Mouse (Mus musculus) midbrain, postnatal 0 days (tissue): ENCODE data around the gene Sncb. TPM values are rescaled to one million over a fixed set of nuclear protein-coding genes. Genes with fewer than 3 reads are reported as not detected.

Source experiments
- ATAC-seq: fragments of 200-750 bp; cut with Nextera tagmentation; 2 replicates; pipeline ENCODE4 v1.8.0; 2017; ENCODE audit warnings: moderate number of reproducible peaks, mild to moderate bottlenecking, moderate TSS enrichment, moderate library complexity; ENCODE audit not compliant: low FRiP score
- DNase-seq: peaks from one replicate; pipeline ENCODE4 v3.0.0-alpha.2; 2015; ENCODE audit warnings: low spot score
- H3K27ac ChIP-seq: fragments of 300-500 bp; sonication (generic); 2 replicates; pipeline ENCODE4 v1.5.1; 2014; ENCODE audit warnings: low read depth, mild to moderate bottlenecking, low read length, mixed read lengths
- H3K27me3 ChIP-seq: fragments of 300-500 bp; sonication (generic); 2 replicates; pipeline ENCODE4 v1.6.1; 2014; ENCODE audit warnings: low read length, control low read depth, mixed read lengths; ENCODE audit not compliant: insufficient read depth
- H3K36me3 ChIP-seq: fragments of 300-500 bp; sonication (generic); 2 replicates; pipeline ENCODE4 v1.6.1; 2014; ENCODE audit warnings: low read length, control low read depth, mixed read lengths; ENCODE audit not compliant: insufficient read depth
- H3K4me1 ChIP-seq: fragments of 300-500 bp; sonication (generic); 2 replicates; pipeline ENCODE4 v1.6.1; 2014; ENCODE audit warnings: mild to moderate bottlenecking, control low read depth, antibody characterized with exemption, low read length, mixed read lengths; ENCODE audit not compliant: insufficient read depth
- H3K4me2 ChIP-seq: fragments of 300-500 bp; sonication (generic); 2 replicates; pipeline ENCODE4 v1.6.1; 2014; ENCODE audit warnings: low read depth, mild to moderate bottlenecking, low read length, mixed read lengths; ENCODE audit not compliant: poor library complexity, severe bottlenecking
- H3K4me3 ChIP-seq: fragments of 300-500 bp; sonication (generic); 2 replicates; pipeline ENCODE4 v1.5.1; 2014; ENCODE audit warnings: low read depth, mild to moderate bottlenecking, low read length, moderate library complexity
- H3K9ac ChIP-seq: fragments of 300-500 bp; sonication (generic); replicated peaks from 2 replicates; pipeline ENCODE4 v1.6.1; 2014; ENCODE audit warnings: mild to moderate bottlenecking, low read length, moderate library complexity, mixed read lengths; ENCODE audit not compliant: poor library complexity, severe bottlenecking
- H3K9me3 ChIP-seq: fragments of 300-500 bp; sonication (generic); 2 replicates; pipeline ENCODE4 v1.6.1; 2016; ENCODE audit warnings: low read length, control low read depth
- CTCF ChIP-seq: IDR thresholded peaks from 2 replicates; pipeline ENCODE4 v1.5.1; 2016; ENCODE audit warnings: antibody characterized with exemption, mild to moderate bottlenecking
- WGBS: fragments of 180-500 bp; shearing (Covaris S2); extraction: QIAGEN DNeasy Blood & Tissue Kit; methylation state at CpG from one replicate; pipeline ENCODE4 v1.1.7; 2014; 5-methylcytosine and 5-hydroxymethylcytosine counted together
- polyA plus RNA-seq: library from polyadenylated mRNA; unstranded; fragments of >200 nt; fragmentation: Nextera tagmentation; extraction: Ambion mirVana; gene quantifications from 2 replicates; pipeline ENCODE4 v1.2.1, GENCODE M21; 2015
- total RNA-seq: library from RNA; depleted of rRNA; stranded (reverse); fragments of >200 nt; gene quantifications from 2 replicates; pipeline ENCODE4 v1.2.3, GENCODE M21; 2014; rRNA removed

Sncb gene
- 84.6 and 90.6 TPM in 2 replicates for total RNA-seq
- polyA plus RNA-seq, result 213 and 233 TPM in 2 replicates

DNA sequence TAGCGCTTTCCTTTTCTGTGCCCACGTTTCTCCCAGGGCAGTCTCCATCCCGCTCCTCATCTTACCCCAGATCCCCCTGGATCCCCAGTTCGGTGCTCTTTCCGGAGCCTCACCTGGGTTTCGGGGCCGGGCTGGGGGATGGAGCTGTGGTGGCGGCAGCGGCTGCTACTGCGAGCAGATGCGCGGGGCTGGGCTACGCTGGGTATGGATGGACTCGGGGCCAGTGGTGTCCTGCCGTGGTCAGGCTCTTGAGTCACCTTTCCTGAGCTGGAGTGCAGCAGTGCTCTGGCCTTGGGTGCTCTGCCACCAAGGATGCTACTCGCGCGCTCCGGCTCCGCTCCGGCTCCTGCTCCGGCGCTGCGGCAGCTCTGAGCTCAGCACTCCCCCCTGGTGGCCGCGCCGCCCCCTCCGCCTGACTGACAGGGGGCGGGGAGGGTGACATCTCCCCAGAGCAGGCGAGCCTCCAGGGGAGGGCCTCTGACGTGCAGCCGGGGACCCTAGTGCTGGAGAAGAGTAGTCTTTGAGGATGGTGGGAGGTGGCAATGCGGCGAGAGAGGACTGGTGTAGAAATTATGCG, at the start of gene Sncb:
Sncb (minus strand) TSS at position 404 of the 577 bp plus-strand sequence.
- peak; percentile 82 for DNase-seq
- Histone ChIP-seq H3K27ac (peak within 1 kb of the TSS; percentile 82), H3K4me1 (0 out of 2 replicates have a peak, but pooled peaks cover 3% of the 10 kb centered on the region), H3K9ac (peak within 1 kb of the TSS; percentile 83), H3K27me3 (no peaks in the 10 kb centered on the region; the same call in 1 of the 2 replicates), H3K4me3 (peak within 1 kb of the TSS; percentile 69), H3K4me2 (peak within 1 kb of the TSS; percentile 87), H3K9me3 (no peaks in the 10 kb centered on the region), H3K36me3 (peaks cover 7% of the 10 kb centered on the region; the same call in 1 of the 2 replicates)
- ATAC-seq, result peak; percentile 87
- under 1% methylated on average over 33 of the region's 35 CpGs for WGBS
- TF ChIP-seq CTCF, result peak; percentile 92

DNA sequence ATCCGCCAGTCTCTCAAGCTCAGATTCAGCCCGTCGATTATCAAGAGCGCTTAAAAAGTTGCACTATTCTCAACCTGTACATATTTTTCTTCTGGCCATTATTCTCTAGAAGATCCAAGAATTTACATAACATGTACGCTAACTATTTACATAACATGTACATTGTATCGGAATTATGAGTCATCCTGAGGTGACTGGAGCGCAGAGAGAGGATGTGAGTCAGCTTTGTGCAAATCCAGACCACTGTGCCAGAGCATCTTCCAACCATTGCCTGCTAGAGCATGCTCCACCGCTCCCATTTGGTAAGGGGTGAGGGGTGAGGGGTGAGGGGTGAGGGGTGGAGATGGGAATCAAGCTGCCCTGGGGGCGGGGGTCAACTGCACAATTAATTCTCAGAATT, 47.0 kb upstream of the Sncb start:
- TF ChIP-seq CTCF, result no peak
- H3K9ac ChIP-seq, result no peak overlapping the region
- H3K4me3 ChIP-seq, result no peak overlapping the region
- no peaks in the 10 kb centered on the region for H3K9me3 ChIP-seq
- DNase-seq, result no peak
- H3K36me3 ChIP-seq, result no peaks in the 10 kb centered on the region
- no peak overlapping the region for H3K4me2 ChIP-seq
- no peak overlapping the region for H3K27ac ChIP-seq
- no peaks in the 10 kb centered on the region for H3K27me3 ChIP-seq
- ATAC-seq, result no peak
- H3K4me1 ChIP-seq, result no peaks in the 10 kb centered on the region
- 88% methylated on average over 9 of the region's 9 CpGs for WGBS

DNA sequence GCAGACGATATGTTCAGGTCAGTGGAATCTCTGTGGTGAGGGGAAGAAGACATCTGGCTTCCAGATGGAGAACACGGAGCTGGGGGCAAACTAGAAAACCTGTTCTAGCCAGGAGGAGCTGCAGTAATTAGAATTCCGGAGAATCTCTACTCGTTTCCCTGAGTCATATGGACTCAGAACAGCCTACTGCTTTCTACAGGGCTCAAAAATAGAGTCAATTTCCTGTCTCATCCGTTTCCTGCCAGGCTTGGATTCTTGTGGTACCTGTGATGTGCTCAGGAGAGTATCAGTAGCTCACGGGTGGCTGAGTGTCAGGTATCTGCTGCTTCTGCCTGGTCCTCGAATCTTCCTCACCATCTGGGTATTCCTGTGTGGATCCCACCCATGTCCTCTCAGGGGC, 45.1 kb upstream of the Sncb start:
- TF ChIP-seq CTCF, result no peak
- no peak for DNase-seq
- Histone ChIP-seq H3K27ac (no peak overlapping the region), H3K36me3 (no peaks in the 10 kb centered on the region), H3K4me2 (no peak overlapping the region), H3K4me3 (no peak overlapping the region), H3K9ac (no peak overlapping the region), H3K9me3 (no peaks in the 10 kb centered on the region), H3K27me3 (no peaks in the 10 kb centered on the region), H3K4me1 (no peaks in the 10 kb centered on the region)
- no peak for ATAC-seq
- WGBS, result 70% methylated on average over 7 of the region's 7 CpGs

GRCm38 (mm10) chr13:54808067-54808466, 41.7 kb upstream of the Sncb start:
- no peak for DNase-seq
- Histone ChIP-seq H3K9me3 (no peaks in the 10 kb centered on the region), H3K27ac (no peak overlapping the region), H3K4me3 (no peak overlapping the region), H3K36me3 (no peaks in the 10 kb centered on the region), H3K9ac (no peak overlapping the region), H3K4me2 (no peak overlapping the region), H3K27me3 (no peaks in the 10 kb centered on the region), H3K4me1 (no peaks in the 10 kb centered on the region)
- TF ChIP-seq CTCF, result no peak
- ATAC-seq, result no peak
- WGBS, result 70% methylated on average over 12 of the region's 12 CpGs

DNA sequence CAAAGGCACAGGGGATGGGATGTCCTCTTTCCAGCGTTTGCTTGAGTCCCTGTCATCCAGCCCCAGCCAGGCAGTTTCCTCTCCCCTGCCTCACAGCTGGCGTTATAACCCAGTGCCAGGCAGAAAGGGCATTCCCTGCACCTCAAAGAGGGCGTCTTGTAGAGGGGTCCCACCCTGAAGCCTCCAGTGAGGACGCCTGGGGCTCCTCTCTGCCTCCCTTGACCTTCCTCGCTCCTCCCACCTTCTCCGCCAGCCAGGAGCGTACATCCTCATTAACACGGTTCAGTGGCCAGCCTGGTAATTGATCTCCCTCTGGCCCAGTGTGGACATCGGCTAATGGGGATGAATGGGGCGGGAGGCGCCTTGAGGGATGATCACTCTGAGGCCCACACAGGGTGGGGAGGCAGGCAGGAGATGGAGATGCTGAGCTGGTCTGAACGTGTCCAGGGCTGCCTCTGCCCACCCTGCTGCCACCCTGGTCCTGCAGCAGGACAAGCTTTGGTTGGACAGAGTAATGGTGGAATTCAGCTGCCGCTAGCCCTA, 40.1 kb upstream of the Sncb start:
- Histone ChIP-seq H3K27me3 (no peaks in the 10 kb centered on the region), H3K9ac (no peak overlapping the region), H3K36me3 (no peaks in the 10 kb centered on the region), H3K9me3 (no peaks in the 10 kb centered on the region), H3K4me1 (no peaks in the 10 kb centered on the region), H3K27ac (no peak overlapping the region), H3K4me3 (no peak overlapping the region), H3K4me2 (no peak overlapping the region)
- DNase-seq, result no peak
- 31% methylated on average over 13 of the region's 13 CpGs for WGBS
- TF ChIP-seq CTCF, result no peak
- no peak for ATAC-seq

DNA sequence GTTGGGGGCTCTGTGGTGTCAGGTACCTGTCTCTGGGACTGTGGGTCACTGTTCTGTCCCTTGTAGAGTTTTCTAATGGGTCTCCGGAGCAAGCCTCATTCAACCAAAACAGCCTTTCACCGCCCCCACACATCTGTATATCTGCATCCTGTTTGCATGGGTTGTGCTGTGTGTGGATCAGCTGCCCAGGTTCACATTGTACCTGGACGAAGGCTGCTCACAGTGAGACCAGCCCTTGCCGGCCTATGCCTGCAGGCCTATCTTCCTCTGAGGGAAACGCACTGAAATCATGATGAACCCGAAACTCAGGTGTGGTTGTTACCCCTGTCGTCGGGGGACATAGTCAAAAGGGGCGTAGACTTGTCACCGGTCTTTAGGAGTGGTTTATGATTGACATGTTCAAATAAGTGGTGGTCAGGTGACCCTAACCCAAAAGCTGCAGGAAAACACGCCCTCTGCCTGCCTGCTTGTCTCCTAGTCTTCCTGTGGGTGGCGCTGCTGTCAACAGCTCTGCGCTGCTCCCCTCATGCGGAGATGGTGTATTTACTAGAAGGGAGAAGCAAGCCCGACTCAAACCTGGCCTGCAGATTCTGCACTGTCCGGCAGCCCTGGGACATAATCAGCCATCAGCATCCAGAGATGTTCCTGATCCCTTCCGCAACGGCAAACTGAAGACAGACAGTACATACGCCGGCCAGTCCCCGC, 38.9 kb upstream of the Sncb start:
- H3K9ac ChIP-seq, result no peak overlapping the region
- ATAC-seq, result peak; percentile 63

More for the DNA sequence above, 38.9 kb upstream of the Sncb start:
- no peak overlapping the region for H3K4me3 ChIP-seq
- no peaks in the 10 kb centered on the region for H3K27me3 ChIP-seq
- no peaks in the 10 kb centered on the region for H3K4me1 ChIP-seq
- no peak overlapping the region for H3K4me2 ChIP-seq
- peak; percentile 90 for TF ChIP-seq CTCF
- no peaks in the 10 kb centered on the region for H3K36me3 ChIP-seq
- no peaks in the 10 kb centered on the region for H3K9me3 ChIP-seq
- no peak overlapping the region for H3K27ac ChIP-seq
- DNase-seq, result peak; percentile 84
- WGBS, result 44% methylated on average over 21 of the region's 21 CpGs
